Mouse (Mus musculus) megakaryocyte, embryonic 14.5 days (primary cell): Measurements from ENCODE around the gene C1ra.

Experiments used
- FLI1 ChIP-seq: IDR thresholded peaks from 2 replicates; pipeline ENCODE4 v1.6.1; 2012; ENCODE audit warnings: low read length, inconsistent platforms, mixed read lengths
- GATA1 ChIP-seq: IDR thresholded peaks from 3 replicates; pipeline ENCODE4 v1.6.1; 2012; ENCODE audit warnings: mixed read lengths, low read length, inconsistent platforms, borderline replicate concordance

GRCm38 (mm10) chr6:124477221-124477655, 35.0 kb upstream of the C1ra start:
- TF ChIP-seq GATA1: no peak
- no peak for TF ChIP-seq FLI1
